Mouse (Mus musculus) heart, adult 2 months (tissue): ENCODE measurements at regions not wholly inside any gene's neighbourhood (a gene's known extent, or its start where the extent isn't known, plus 50 kb on each side); places are given as distances from the start of the nearest gene placed in this dataset.

Experiments
- EP300 ChIP-seq: fragments of 200-500 bp; IDR thresholded peaks from 2 replicates; pipeline ENCODE4 v1.6.1; 2011; ENCODE audit warnings: low read depth, low read length, control low read depth; ENCODE audit not compliant: insufficient read depth
- POLR2A ChIP-seq: fragments of 200-500 bp; IDR thresholded peaks from 2 replicates; pipeline ENCODE4 v1.6.1; 2011; ENCODE audit warnings: mild to moderate bottlenecking, low read depth, low read length, control low read depth; ENCODE audit not compliant: insufficient read depth

GRCm38 (mm10) chr16:91169829-91170228, 55.4 kb upstream of the Olig2 start:
- TF ChIP-seq EP300 (no peak), POLR2A (no peak)
